Comparison of ENCODE assay signal across 8 mouse cellular contexts in genomic region chr3:107333381-107334201, GRCm38 (mm10). TPM values are rescaled to one million over a fixed set of nuclear protein-coding genes. Genes with fewer than 3 reads are reported as not detected.
DNase-seq lines count a peak whose midpoint lies in the region; ATAC-seq lines count a peak whose summit lies in the region.

Gene Rbm15, minus strand, starts transcription at chr3:107333673.

- WGBS in intestine, embryonic 14.5 days, result 1% methylated on average over 62 of the region's 62 CpGs

- H3K36me3 ChIP-seq in intestine, embryonic 14.5 days (ENCODE audit: control insufficient read depth, insufficient read depth, low read length), result peaks cover 22% of the 10 kb centered on the region

- ATAC-seq in intestine, embryonic 14.5 days (replicated peaks; ENCODE audit: low FRiP score, low TSS enrichment, low read depth), result peak; percentile 95

- H3K27me3 ChIP-seq in intestine, embryonic 14.5 days (replicated peaks; ENCODE audit: control insufficient read depth, insufficient read depth, low read length), result no peaks in the 10 kb centered on the region

- peaks cover 31% of the 10 kb centered on the region for H3K4me1 ChIP-seq in intestine, embryonic 14.5 days (replicated peaks; ENCODE audit: control insufficient read depth, insufficient read depth, low read length)

- H3K4me2 ChIP-seq in intestine, embryonic 14.5 days (ENCODE audit: low read length), result peak within 1 kb of the TSS; percentile 97

- DNase-seq in adrenal gland, adult 18-20 months (ENCODE audit: low spot score in 2 of 2), result peak; percentile 89 to 91
- peak; percentile 98 for DNase-seq in embryo, embryonic 11 days
- peak; percentile 97 for DNase-seq in gastrocnemius, postnatal 25 days
- peak; percentile 97 for DNase-seq in intestine, embryonic 14.5 days (ENCODE audit: low spot score)
- peak; percentile 99 to 100 for DNase-seq in left cerebral cortex, postnatal 14 days (ENCODE audit: low spot score in 2 of 2)
- DNase-seq in mesoderm, embryonic 11.5 days (ENCODE audit: low read depth, low spot score), result peak; percentile 100
- DNase-seq in right cerebral cortex, postnatal 36 days (ENCODE audit: low spot score in 2 of 2), result peak; percentile 98 to 99
- DNase-seq in yolk sac, embryonic 10.5 days (ENCODE audit: low spot score), result peak; percentile 98

- no peaks in the 10 kb centered on the region for H3K9me3 ChIP-seq in intestine, embryonic 14.5 days (ENCODE audit: control insufficient read depth, low read length)

- H3K9ac ChIP-seq in intestine, embryonic 14.5 days (ENCODE audit: low read length), result peak within 1 kb of the TSS; percentile 92

- intact Hi-C loops in left cerebral cortex, postnatal 14 days (cut with DNase I), result loop anchor here (5.0 kb wide), 3 partner anchors 41 to 296 kb away; partner anchors contain the start of genes Kcna3, Lamtor5 and Slc16a4

- peak within 1 kb of the TSS; percentile 95 for H3K4me3 ChIP-seq in intestine, embryonic 14.5 days (ENCODE audit: low read depth, low read length)

- H3K27ac ChIP-seq in intestine, embryonic 14.5 days (ENCODE audit: low read depth), result peak within 1 kb of the TSS; percentile 97

RNA-seq across cellular contexts. Expression of gene Rbm15, which starts in this region (rescaled TPM):
- total RNA-seq in adrenal gland, adult 18-20 months (2021), result 10 to 100 TPM; 35.4 to 42.5 TPM
- total RNA-seq in gastrocnemius, postnatal 25 days (2021), result 10 to 100 TPM; 16.5 TPM
- polyA plus RNA-seq in intestine, embryonic 14.5 days (2014; fragmentation: Nextera tagmentation; extraction: Ambion mirVana), result 16.7 TPM in 2 replicates
- 10 to 100 TPM; 24.5 to 24.6 TPM for total RNA-seq in left cerebral cortex, postnatal 14 days (2021)

Comparison
In these comparisons a context has a peak if more than half of its experiments do, and no peak if none do; other contexts are left out.
1. Peak in every context shown above with its lines: DNase-seq, ATAC-seq, H3K4me3 ChIP-seq and H3K27ac ChIP-seq.